Mouse (Mus musculus): ENCODE measurements around the gene Psme2. TPM values are rescaled to one million over a fixed set of nuclear protein-coding genes. Genes with fewer than 3 reads are reported as not detected.

Psme2 gene
- polyA plus RNA-seq, 1 experiment from 2014 or later, result 286 TPM

- peak overlapping the region; percentile 75 for H3K4me2 ChIP-seq (ENCODE audit: low read length)
- no peaks in the 10 kb centered on the region for H3K27me3 ChIP-seq (ENCODE audit: insufficient read depth, low read length)
- peak overlapping the region; percentile 94 for H3K27ac ChIP-seq
- peak overlapping the region; percentile 74 for H3K9ac ChIP-seq (ENCODE audit: low read depth, low read length)
- peaks cover 11% of the 10 kb centered on the region for H3K4me1 ChIP-seq (replicated peaks; ENCODE audit: insufficient read depth, low read length)
- no peak for TF ChIP-seq CTCF (IDR thresholded peaks at IDR 0.05; ENCODE audit: low read depth)
- ATAC-seq (replicated peaks; ENCODE audit: low FRiP score, low read depth), result peak; percentile 27
- peaks cover 26% of the 10 kb centered on the region for H3K36me3 ChIP-seq (ENCODE audit: insufficient read depth, low read length)
- H3K4me3 ChIP-seq (replicated peaks; ENCODE audit: low read depth, low read length), result peak overlapping the region; percentile 70
- 4% methylated on average over 10 of the region's 10 CpGs for WGBS
- no peaks in the 10 kb centered on the region for H3K9me3 ChIP-seq (replicated peaks; ENCODE audit: low read length)
- peak; percentile 76 for DNase-seq (ENCODE audit: low spot score)
Observed at GRCm38 (mm10) chr14:55540787-55541321, 50.1 kb downstream of the Psme2 start.

- peak; percentile 95 for ATAC-seq (replicated peaks; ENCODE audit: low FRiP score, low read depth)
Observed at GRCm38 (mm10) chr14:55540067-55540786, 50.7 kb downstream of the Psme2 start, which contains the start of gene Pck2. TSS of gene Pck2 (plus strand) at chr14:55540266.

More at GRCm38 (mm10) chr14:55540067-55540786, 50.7 kb downstream of the Psme2 start, which contains the start of gene Pck2:
- Histone ChIP-seq H3K4me2 (ENCODE audit: low read length) (peak within 1 kb of the TSS; percentile 75), H3K9ac (ENCODE audit: low read depth, low read length) (peak within 1 kb of the TSS; percentile 74), H3K36me3 (ENCODE audit: insufficient read depth, low read length) (peaks cover 21% of the 10 kb centered on the region), H3K4me3 (replicated peaks; ENCODE audit: low read depth, low read length) (peak within 1 kb of the TSS; percentile 70), H3K27me3 (ENCODE audit: insufficient read depth, low read length) (no peaks in the 10 kb centered on the region), H3K9me3 (replicated peaks; ENCODE audit: low read length) (no peaks in the 10 kb centered on the region), H3K4me1 (replicated peaks; ENCODE audit: insufficient read depth, low read length) (peaks cover 11% of the 10 kb centered on the region), H3K27ac (peak within 1 kb of the TSS; percentile 94)
- WGBS, result under 1% methylated on average over 31 of the region's 32 CpGs
- DNase-seq (ENCODE audit: low spot score), result peak; percentile 97
- TF ChIP-seq CTCF (IDR thresholded peaks at IDR 0.05; ENCODE audit: low read depth), result no peak

Other genes with a start within 250 kb of the Psme2 start
- gene Dhrs4, start 112.4 kb downstream of the Psme2 start, polyA plus RNA-seq (2015; fragmentation: Nextera tagmentation; extraction: Ambion mirVana), result 130 and 144 TPM in 2 replicates
- gene Carmil3, start 100.5 kb downstream of the Psme2 start, polyA plus RNA-seq (2015; fragmentation: Nextera tagmentation; extraction: Ambion mirVana), result 0.96 and 0.98 TPM in 2 replicates
- gene Cpne6, start 80.7 kb downstream of the Psme2 start, polyA plus RNA-seq (2015; fragmentation: Nextera tagmentation; extraction: Ambion mirVana), result 0.19 and 0.28 TPM in 2 replicates
- not detected in 2 replicates for gene Nrl, start 66.1 kb downstream of the Psme2 start, polyA plus RNA-seq (2015; fragmentation: Nextera tagmentation; extraction: Ambion mirVana)
- gene Pck2, start 50.8 kb downstream of the Psme2 start, polyA plus RNA-seq (2015; fragmentation: Nextera tagmentation; extraction: Ambion mirVana), result 38.2 and 42.2 TPM in 2 replicates
- 109 and 116 TPM in 2 replicates for gene Dcaf11, start 31.1 kb downstream of the Psme2 start, polyA plus RNA-seq (2015; fragmentation: Nextera tagmentation; extraction: Ambion mirVana)
- 1.7 and 2.2 TPM in 2 replicates for gene A730061H03Rik, start 30.7 kb downstream of the Psme2 start, polyA plus RNA-seq (2015; fragmentation: Nextera tagmentation; extraction: Ambion mirVana)
- gene Fitm1, start 15.5 kb downstream of the Psme2 start, polyA plus RNA-seq (2015; fragmentation: Nextera tagmentation; extraction: Ambion mirVana), result 13.0 and 13.3 TPM in 2 replicates
- gene Psme1, start 13.0 kb downstream of the Psme2 start, polyA plus RNA-seq (2015; fragmentation: Nextera tagmentation; extraction: Ambion mirVana), result 179 and 181 TPM in 2 replicates
- 14.3 and 16.6 TPM in 2 replicates for gene Emc9, start 5.8 kb downstream of the Psme2 start, polyA plus RNA-seq (2015; fragmentation: Nextera tagmentation; extraction: Ambion mirVana)
- gene Rnf31, start 595 bp upstream of the Psme2 start, polyA plus RNA-seq (2015; fragmentation: Nextera tagmentation; extraction: Ambion mirVana), result 17.9 TPM in 2 replicates
- gene Irf9, start 12.5 kb upstream of the Psme2 start, polyA plus RNA-seq (2015; fragmentation: Nextera tagmentation; extraction: Ambion mirVana), result 24.2 and 27.4 TPM in 2 replicates
- gene Rec8, start 26.9 kb upstream of the Psme2 start, polyA plus RNA-seq (2015; fragmentation: Nextera tagmentation; extraction: Ambion mirVana), result 12.7 and 14.9 TPM in 2 replicates
- gene Ipo4, start 44.8 kb upstream of the Psme2 start, polyA plus RNA-seq (2015; fragmentation: Nextera tagmentation; extraction: Ambion mirVana), result 58.5 and 68.7 TPM in 2 replicates
- gene Gm49378, start 46.8 kb upstream of the Psme2 start, polyA plus RNA-seq (2015; fragmentation: Nextera tagmentation; extraction: Ambion mirVana), result 1.8 and 3.0 TPM in 2 replicates
- 108 and 118 TPM in 2 replicates for gene Tm9sf1, start 52.7 kb upstream of the Psme2 start, polyA plus RNA-seq (2015; fragmentation: Nextera tagmentation; extraction: Ambion mirVana)
- gene Tssk4, start 59.1 kb upstream of the Psme2 start, polyA plus RNA-seq (2015; fragmentation: Nextera tagmentation; extraction: Ambion mirVana), result 0.47 and 1.1 TPM in 2 replicates
- 48.8 and 56.0 TPM in 2 replicates for gene Mdp1, start 69.4 kb upstream of the Psme2 start, polyA plus RNA-seq (2015; fragmentation: Nextera tagmentation; extraction: Ambion mirVana)
- gene Gmpr2, start 80.8 kb upstream of the Psme2 start, polyA plus RNA-seq (2015; fragmentation: Nextera tagmentation; extraction: Ambion mirVana), result 48.2 and 49.7 TPM in 2 replicates
- gene Nedd8, start 81.0 kb upstream of the Psme2 start, polyA plus RNA-seq (2015; fragmentation: Nextera tagmentation; extraction: Ambion mirVana), result 508 and 548 TPM in 2 replicates
- gene Tinf2, start 90.7 kb upstream of the Psme2 start, polyA plus RNA-seq (2015; fragmentation: Nextera tagmentation; extraction: Ambion mirVana), result 24.6 and 29.0 TPM in 2 replicates
- 5.9 and 7.6 TPM in 2 replicates for gene Tgm1, start 122.8 kb upstream of the Psme2 start, polyA plus RNA-seq (2015; fragmentation: Nextera tagmentation; extraction: Ambion mirVana)
- 39.9 and 43.2 TPM in 2 replicates for gene Rabggta, start 131.2 kb upstream of the Psme2 start, polyA plus RNA-seq (2015; fragmentation: Nextera tagmentation; extraction: Ambion mirVana)
- 122 and 127 TPM in 2 replicates for gene Dhrs1, start 154.6 kb upstream of the Psme2 start, polyA plus RNA-seq (2015; fragmentation: Nextera tagmentation; extraction: Ambion mirVana)
- 26.2 and 26.5 TPM in 2 replicates for gene Nop9, start 154.6 kb upstream of the Psme2 start, polyA plus RNA-seq (2015; fragmentation: Nextera tagmentation; extraction: Ambion mirVana)
- 50.0 and 51.0 TPM in 2 replicates for gene Cideb, start 167.3 kb upstream of the Psme2 start, polyA plus RNA-seq (2015; fragmentation: Nextera tagmentation; extraction: Ambion mirVana)
- 0.68 and 0.75 TPM in 2 replicates for gene Ltb4r2, start 170.3 kb upstream of the Psme2 start, polyA plus RNA-seq (2015; fragmentation: Nextera tagmentation; extraction: Ambion mirVana)
- 0.47 and 0.71 TPM in 2 replicates for gene Ltb4r1, start 174.8 kb upstream of the Psme2 start, polyA plus RNA-seq (2015; fragmentation: Nextera tagmentation; extraction: Ambion mirVana)
- gene Adcy4, start 193.0 kb upstream of the Psme2 start, polyA plus RNA-seq (2015; fragmentation: Nextera tagmentation; extraction: Ambion mirVana), result 10.0 and 10.6 TPM in 2 replicates
- 20.4 and 24.7 TPM in 2 replicates for gene Ripk3, start 197.8 kb upstream of the Psme2 start, polyA plus RNA-seq (2015; fragmentation: Nextera tagmentation; extraction: Ambion mirVana)
- 16.8 and 19.7 TPM in 2 replicates for gene Nfatc4, start 232.0 kb upstream of the Psme2 start, polyA plus RNA-seq (2015; fragmentation: Nextera tagmentation; extraction: Ambion mirVana)